Mouse (Mus musculus) left cerebral cortex, adult 18-20 months (tissue): ENCODE measurements around the gene Fbxo3. TPM values are rescaled to one million over a fixed set of nuclear protein-coding genes. Genes with fewer than 3 reads are reported as not detected.
A peak's percentile ranks its signal among the peaks of the same experiment; 100 is the strongest.
"Not testable (repeated sequence)": the region's sequence is repeated elsewhere in the genome, so short reads cannot be mapped to it uniquely, and the experiment has no call there.

Experiments
- DNase-seq, 2 experiments: peaks; one replicate each; pipeline ENCODE4 v3.0.0; 2021 to 2022; ENCODE audit warnings: low spot score in 2 of 2, mixed read lengths in 1 of 2
- long read RNA-seq, 2 experiments: library from polyadenylated mRNA; stranded (forward); transcript quantifications; one replicate each; pipeline ENCODE4 v2.0.0; 2021
- total RNA-seq, 2 experiments: library from RNA; stranded (reverse); gene quantifications; 2 replicates each; pipeline ENCODE4 v1.2.3; 2021

The Fbxo3 gene
- 10 to 100 TPM; 58.5 to 59.6 TPM for total RNA-seq
- long read RNA-seq, experiment 1, full-length matches to known transcripts = 81 of 112 reads
- long read RNA-seq, experiment 1, partial matches to known transcripts = 4 of 112 reads
- long read RNA-seq, experiment 1, other reads (novel, unspliced or antisense) = 27 of 112 reads
- long read RNA-seq, experiment 2, full-length matches to known transcripts = 59 of 81 reads
- long read RNA-seq, experiment 2, partial matches to known transcripts = 4 of 81 reads
- long read RNA-seq, experiment 2, other reads (novel, unspliced or antisense) = 18 of 81 reads

GRCm38 (mm10) chr2:104027458-104028138 is at the start of gene Fbxo3:
TSS of gene Fbxo3 (plus strand) at chr2:104027721.
- peak; percentile 68 to 85 for DNase-seq

DNA sequence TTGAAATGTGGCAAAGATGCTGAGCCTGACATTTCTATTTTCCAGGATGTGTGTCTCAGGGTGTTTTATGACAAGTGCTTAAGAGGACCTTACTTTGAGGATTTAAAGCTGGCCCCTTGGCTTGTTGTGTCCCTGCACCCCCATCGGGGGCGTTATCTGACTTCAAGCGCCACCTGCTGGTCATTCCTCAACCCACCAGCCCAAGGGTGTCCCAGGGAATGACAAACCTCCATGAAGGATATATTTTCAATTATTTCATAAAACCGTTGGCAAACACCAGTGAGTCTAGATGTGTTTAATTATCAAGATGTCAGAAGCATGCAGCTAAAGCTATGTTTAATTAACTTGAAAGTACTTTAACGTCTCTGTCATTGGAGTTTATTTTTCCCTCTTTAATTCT is 45.3 kb upstream of the Fbxo3 start:
- DNase-seq = peak; percentile 65 to 74

DNA sequence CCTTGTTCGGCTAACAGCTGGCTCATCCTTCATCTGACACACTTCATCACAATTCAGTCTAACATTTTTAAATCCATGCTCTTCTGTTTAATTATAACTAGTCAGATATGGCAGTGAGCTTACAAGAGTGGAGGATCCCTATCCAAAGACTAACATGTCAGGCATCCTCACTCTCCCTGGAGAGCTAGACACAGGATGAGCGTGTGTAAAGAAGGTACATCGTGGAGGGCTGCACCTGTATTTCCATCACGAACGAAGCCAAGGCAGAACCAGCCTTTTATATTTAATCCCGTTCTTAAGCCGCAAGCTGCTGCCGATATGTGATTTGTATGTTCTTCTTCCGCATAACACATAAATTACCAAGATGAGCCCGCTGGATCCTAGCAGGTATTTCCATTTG is 44.4 kb upstream of the Fbxo3 start:
- no peak for DNase-seq

- DNase-seq = not testable (repeated sequence)
Measured at GRCm38 (mm10) chr2:103987595-103987994, 39.9 kb upstream of the Fbxo3 start.

GRCm38 (mm10) chr2:103989724-103990123 is 37.8 kb upstream of the Fbxo3 start:
- DNase-seq = no peak

- no peak for DNase-seq
Measured at GRCm38 (mm10) chr2:103991303-103991702, 36.2 kb upstream of the Fbxo3 start.

DNA sequence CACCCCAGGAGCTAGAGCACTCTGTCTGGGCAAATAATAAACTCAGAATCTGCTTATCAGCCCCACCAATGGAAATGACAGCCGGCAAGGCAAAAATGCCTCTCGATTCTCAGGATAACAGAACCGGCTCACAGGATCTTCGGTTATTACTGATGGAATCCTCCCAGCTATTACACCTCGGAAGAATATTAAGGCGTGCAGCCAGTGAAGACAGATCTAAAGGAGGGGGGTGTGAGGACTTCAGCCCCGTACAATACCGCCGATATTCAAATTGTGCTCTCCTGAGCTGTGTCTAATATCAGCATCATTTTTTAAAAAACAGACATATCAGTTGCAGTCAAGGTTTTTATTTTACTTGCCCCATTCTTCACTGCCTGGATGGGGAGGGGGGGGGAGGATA is 35.4 kb upstream of the Fbxo3 start:
- DNase-seq = no peak

DNA sequence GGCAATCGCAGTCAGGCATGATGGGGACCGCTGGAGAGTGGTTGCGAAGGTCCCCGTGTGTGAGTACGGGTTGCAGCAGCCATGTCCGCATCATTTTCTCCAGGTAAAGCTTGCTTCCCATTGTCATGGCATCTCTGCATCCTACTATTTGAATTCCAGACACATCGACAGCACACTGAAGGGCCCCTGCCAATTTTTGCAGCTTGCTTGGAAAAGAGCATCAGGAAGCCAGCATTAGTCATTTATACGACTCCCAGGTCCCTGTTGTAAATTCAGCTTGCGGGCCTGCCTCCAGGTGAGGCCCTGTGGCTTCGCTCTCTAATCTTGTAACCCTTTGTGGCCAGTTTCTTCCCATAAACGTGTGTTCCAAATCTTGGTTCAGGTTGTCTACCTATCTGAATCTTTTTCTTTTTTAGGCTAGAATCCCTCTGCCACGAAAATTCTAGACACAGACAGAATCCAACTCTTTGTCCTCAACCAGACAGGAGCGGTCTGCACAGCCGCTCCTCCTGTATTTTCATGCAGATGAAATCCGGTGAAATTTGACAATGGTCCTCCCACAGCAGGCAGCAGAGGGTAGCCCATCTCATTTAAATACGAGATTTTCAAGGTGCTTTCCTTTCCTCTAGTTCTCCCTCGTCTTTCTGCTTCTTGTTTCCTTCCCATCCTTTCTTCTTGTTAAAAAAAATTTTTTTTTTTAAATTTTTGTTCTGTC is 34.7 kb upstream of the Fbxo3 start:
- DNase-seq = no peak

- no peak for DNase-seq
Measured at GRCm38 (mm10) chr2:104001076-104001475, 26.4 kb upstream of the Fbxo3 start.

DNA sequence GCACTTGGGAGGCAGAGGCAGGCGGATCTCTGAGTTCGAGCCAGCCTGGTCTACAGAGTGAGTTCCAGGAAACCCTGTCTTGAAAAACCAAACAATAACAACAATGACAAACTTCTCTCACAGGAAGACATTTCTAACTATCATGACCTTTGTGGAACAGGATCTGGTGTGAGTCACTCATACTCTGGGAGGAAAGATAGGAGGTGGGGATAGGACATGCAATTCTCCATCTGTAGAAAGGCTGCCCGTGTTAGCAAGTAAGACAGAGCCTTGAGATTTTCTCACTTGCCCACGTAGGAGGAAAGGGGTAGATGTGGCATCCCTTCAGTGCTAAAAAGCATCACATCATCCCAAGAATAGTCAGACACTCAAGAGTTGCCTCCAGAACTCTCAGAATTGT is 25.7 kb upstream of the Fbxo3 start:
- no peak for DNase-seq

- DNase-seq = peak; percentile 73 to 77
Measured at GRCm38 (mm10) chr2:104002711-104003413, 24.7 kb upstream of the Fbxo3 start.

- no peak for DNase-seq
Measured at GRCm38 (mm10) chr2:104007793-104008519, 19.6 kb upstream of the Fbxo3 start.

GRCm38 (mm10) chr2:104008853-104009252 is 18.7 kb upstream of the Fbxo3 start:
- DNase-seq = not testable (repeated sequence)

DNA sequence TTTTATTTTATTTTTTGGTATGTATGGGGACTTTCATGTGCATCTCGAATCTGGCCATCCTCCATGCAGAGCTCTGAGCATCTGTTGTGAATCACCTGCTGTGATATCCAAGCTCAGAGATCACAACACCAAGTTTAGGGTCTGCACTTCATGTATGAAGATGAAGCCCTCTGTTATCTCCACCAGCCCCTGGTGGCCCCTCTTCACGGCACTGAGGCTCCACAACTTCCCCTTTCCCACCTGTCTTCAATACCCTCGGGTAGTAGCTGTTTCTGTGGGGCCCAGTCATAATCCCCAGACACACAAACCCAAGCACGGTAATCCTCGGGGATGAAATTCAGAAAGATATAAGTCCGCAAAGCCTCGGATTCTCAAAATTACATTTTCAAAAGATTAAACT is 4.4 kb upstream of the Fbxo3 start:
- no peak for DNase-seq

DNA sequence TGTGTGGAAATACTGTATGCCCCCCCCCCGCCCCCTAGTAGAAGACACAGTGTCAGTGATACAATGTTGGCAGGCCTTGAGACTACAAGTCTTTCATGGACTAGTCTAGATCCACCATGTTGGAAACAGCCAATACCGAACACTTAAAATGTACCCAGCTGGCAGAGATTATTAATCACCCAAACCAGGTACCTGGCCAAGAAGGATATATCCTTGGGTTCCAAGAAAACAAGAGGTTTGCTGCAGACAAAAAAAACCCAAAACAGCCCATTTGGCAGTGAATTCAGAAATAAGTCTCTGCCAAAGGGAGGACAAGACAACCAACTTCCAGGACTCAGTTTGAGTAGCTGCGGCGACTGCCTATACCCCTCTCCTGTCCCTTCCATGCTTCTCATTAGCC is 2.9 kb upstream of the Fbxo3 start:
- DNase-seq = no peak

GRCm38 (mm10) chr2:104028139-104028723 is 710 bp downstream of the Fbxo3 start, which contains the start of gene 4931422A03Rik:
TSS of gene 4931422A03Rik (minus strand) at chr2:104028361.
- peak; percentile 15 to 18 for DNase-seq

DNA sequence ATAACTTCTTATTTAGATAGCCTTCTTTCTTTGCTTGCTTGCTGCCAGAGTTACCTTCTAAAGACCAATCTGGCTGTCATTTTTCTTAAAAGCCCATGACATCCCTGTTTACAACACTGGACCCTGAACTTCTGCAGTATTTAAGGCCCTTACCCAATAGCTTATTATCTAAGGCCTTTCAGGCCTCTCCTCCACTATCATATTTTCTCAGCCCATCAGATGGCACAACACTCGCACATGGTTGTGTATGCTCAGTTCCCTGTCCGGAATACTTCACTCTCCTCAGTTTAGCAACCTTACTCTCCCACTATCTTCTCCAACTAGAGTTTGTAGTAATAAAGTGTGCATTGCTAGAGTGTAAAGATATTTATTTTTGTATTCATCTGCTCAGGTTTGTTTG is 1.6 kb downstream of the Fbxo3 start:
- DNase-seq = no peak

GRCm38 (mm10) chr2:104030381-104030780 is 2.9 kb downstream of the Fbxo3 start:
- DNase-seq = no peak

DNA sequence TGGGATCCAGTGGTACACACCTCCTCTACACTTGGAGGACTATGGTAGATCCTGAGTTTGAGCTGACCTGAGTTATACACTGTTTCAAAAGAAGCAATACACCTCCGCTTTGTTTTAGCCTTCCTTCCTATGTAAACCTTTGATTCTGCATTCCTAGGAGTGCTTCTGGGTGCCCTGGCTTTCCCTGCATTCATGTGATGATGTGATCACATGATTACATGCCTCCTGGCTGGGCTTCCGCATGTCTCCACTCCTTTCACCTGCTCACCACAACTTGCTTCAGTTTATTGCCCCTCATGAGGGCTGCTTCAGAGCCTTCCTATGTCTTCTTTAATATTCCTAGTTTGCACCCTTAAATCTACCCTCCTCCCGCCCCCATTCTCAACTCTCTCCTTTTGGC is 4.5 kb downstream of the Fbxo3 start:
- no peak for DNase-seq

- DNase-seq = peak; percentile 68 to 74
Measured at GRCm38 (mm10) chr2:104034832-104035472, 7.4 kb downstream of the Fbxo3 start.
